16 mouse cellular contexts compared by ENCODE assay signal in the genomic region with DNA sequence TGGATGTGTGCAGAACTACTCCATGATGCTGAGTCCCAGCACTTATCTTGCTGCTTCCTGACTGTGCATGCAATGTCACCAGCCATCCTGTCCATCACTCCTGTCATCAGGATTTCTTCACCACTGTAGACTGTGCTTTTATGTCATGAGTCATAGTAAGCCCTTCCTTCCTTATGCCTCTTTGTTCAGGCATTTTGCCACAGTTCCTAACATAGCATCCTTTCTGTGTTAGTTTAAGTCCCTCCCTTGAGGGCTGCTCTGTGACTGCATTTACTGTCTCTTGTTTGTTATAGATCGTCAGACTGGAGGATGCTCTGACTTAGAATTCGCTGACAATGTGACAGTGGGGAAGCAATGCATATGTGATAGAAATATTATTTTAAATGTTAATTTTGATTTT.
"Had no signal": no experiment of that assay in that cellular context is flagged by ENCODE, and none has a peak within 500 bp of the region (broad histone marks: within the 10 kb centered on the region; RNA-seq: fewer than 3 reads in every experiment).

No protein-coding gene starts in this region.

- H3K27ac ChIP-seq: neural tube, embryonic 13.5 days; neural tube, embryonic 15.5 days; stomach, embryonic 15.5 days; stomach, postnatal 0 days had no signal

- H3K27me3 ChIP-seq: neural tube, embryonic 13.5 days; neural tube, embryonic 15.5 days; stomach, embryonic 15.5 days had no signal

- H3K4me1 ChIP-seq: neural tube, embryonic 13.5 days; neural tube, embryonic 15.5 days; stomach, embryonic 15.5 days had no signal

- H3K4me2 ChIP-seq: neural tube, embryonic 13.5 days; neural tube, embryonic 15.5 days; stomach, embryonic 15.5 days had no signal

- H3K36me3 ChIP-seq: neural tube, embryonic 13.5 days; neural tube, embryonic 15.5 days; stomach, embryonic 15.5 days had no signal

- DNase-seq: retina, postnatal 1 day; right cerebral cortex, adult 18-20 months; right cerebral cortex, postnatal 14 days; right cerebral cortex, postnatal 25 days; right cerebral cortex, postnatal 4 days; spleen, adult 18-20 months; thymus, adult 18-20 months; thymus, adult 2 months; thymus, postnatal 14 days; thymus, postnatal 25 days; thymus, postnatal 36 days; thymus, postnatal 4 days had no signal

- H3K9ac ChIP-seq: neural tube, embryonic 13.5 days; neural tube, embryonic 15.5 days; stomach, embryonic 15.5 days had no signal

- H3K4me3 ChIP-seq: neural tube, embryonic 13.5 days; neural tube, embryonic 15.5 days; stomach, embryonic 15.5 days had no signal

- H3K9me3 ChIP-seq: neural tube, embryonic 13.5 days; neural tube, embryonic 15.5 days; stomach, embryonic 15.5 days had no signal
